Mouse (Mus musculus) fibroblast of lung, adult 2 months (primary cell): ENCODE measurements around the gene Atg16l2.
A peak's percentile ranks its signal among the peaks of the same experiment; 100 is the strongest.

ENCODE experiments used
- DNase-seq: peaks from one replicate; pipeline ENCODE4 v3.0.0-alpha.2; 2011; ENCODE audit warnings: low read depth

Atg16l2 gene

GRCm38 (mm10) chr7:101301881-101302456 is at the start of gene Atg16l2:
Atg16l2 (minus strand) TSS chr7:101302251.
- DNase-seq: peak; percentile 76

GRCm38 (mm10) chr7:101349861-101350260 is 47.8 kb upstream of the Atg16l2 start:
- DNase-seq: no peak

GRCm38 (mm10) chr7:101348312-101348711 is 46.3 kb upstream of the Atg16l2 start:
- no peak for DNase-seq

- DNase-seq: no peak
Observed at GRCm38 (mm10) chr7:101347767-101348270, 45.8 kb upstream of the Atg16l2 start, which contains the start of gene Arap1. Arap1 (plus strand) TSS chr7:101348067.

GRCm38 (mm10) chr7:101346991-101347390 is 44.9 kb upstream of the Atg16l2 start:
- DNase-seq: no peak

GRCm38 (mm10) chr7:101344892-101345291 is 42.8 kb upstream of the Atg16l2 start:
- no peak for DNase-seq

- DNase-seq: no peak
Observed at GRCm38 (mm10) chr7:101343135-101343534, 41.1 kb upstream of the Atg16l2 start.

- no peak for DNase-seq
Observed at GRCm38 (mm10) chr7:101341405-101341804, 39.4 kb upstream of the Atg16l2 start.

GRCm38 (mm10) chr7:101337401-101337800 is 35.4 kb upstream of the Atg16l2 start:
- no peak for DNase-seq

- no peak for DNase-seq
Observed at GRCm38 (mm10) chr7:101336686-101337085, 34.6 kb upstream of the Atg16l2 start.

GRCm38 (mm10) chr7:101335228-101335627 is 33.2 kb upstream of the Atg16l2 start:
- no peak for DNase-seq

- DNase-seq: no peak
Observed at GRCm38 (mm10) chr7:101332045-101332831, 30.2 kb upstream of the Atg16l2 start.

- no peak for DNase-seq
Observed at GRCm38 (mm10) chr7:101330841-101331173, 28.8 kb upstream of the Atg16l2 start.

GRCm38 (mm10) chr7:101330074-101330840 is 28.2 kb upstream of the Atg16l2 start:
- DNase-seq: no peak

GRCm38 (mm10) chr7:101329606-101330005 is 27.6 kb upstream of the Atg16l2 start:
- DNase-seq: no peak

- peak; percentile 62 for DNase-seq
Observed at GRCm38 (mm10) chr7:101328621-101329158, 26.6 kb upstream of the Atg16l2 start.

GRCm38 (mm10) chr7:101327786-101328185 is 25.7 kb upstream of the Atg16l2 start:
- no peak for DNase-seq

- DNase-seq: no peak
Observed at GRCm38 (mm10) chr7:101327263-101327662, 25.2 kb upstream of the Atg16l2 start.

- no peak for DNase-seq
Observed at GRCm38 (mm10) chr7:101326006-101326405, 24.0 kb upstream of the Atg16l2 start.

GRCm38 (mm10) chr7:101324142-101324962 is 22.3 kb upstream of the Atg16l2 start:
- DNase-seq: no peak

- DNase-seq: no peak
Observed at GRCm38 (mm10) chr7:101323141-101323594, 21.1 kb upstream of the Atg16l2 start.
